Mouse (Mus musculus) erythroblast, adult 5-6 weeks (primary cell): ENCODE results near the gene Prl3d1. TPM values are rescaled to one million over a fixed set of nuclear protein-coding genes. Genes with fewer than 3 reads are reported as not detected.
"Not testable (repeated sequence)": the region's sequence is repeated elsewhere in the genome, so short reads cannot be mapped to it uniquely, and the experiment has no call there.

Experiments
- ATAC-seq: replicated peaks from 2 replicates; pipeline ENCODE4 v1.8.0; 2016; ENCODE audit warnings: moderate number of reproducible peaks, mild to moderate bottlenecking, moderate TSS enrichment, inconsistent platforms; ENCODE audit not compliant: poor library complexity, low FRiP score, severe bottlenecking
- total RNA-seq, 2 experiments: library from RNA; stranded (forward) in 1 of 2; stranded (reverse) in 1 of 2; fragments of 150-400 nt in 1 of 2; fragments of 200-764, 138-1000 nt in 1 of 2; gene quantifications; 2 replicates each; pipeline versions ENCODE4 v1.2.3 to v1.2.4; 2015 to 2017; ENCODE audit warnings: low replicate concordance in 2 of 2

Gene Prl3d1
- total RNA-seq (2015; ENCODE audit: low replicate concordance) (not detected in 2 replicates), total RNA-seq (2017; ENCODE audit: low replicate concordance) (not detected in 2 replicates)

GRCm38 (mm10) chr13:27093890-27094289, at the start of gene Prl3d1:
Gene Prl3d1, plus strand, starts transcription at chr13:27094190.
- ATAC-seq: not testable (repeated sequence)

- no peak for ATAC-seq
Measured at GRCm38 (mm10) chr13:27057270-27057669, 36.7 kb upstream of the Prl3d1 start, which contains the start of gene Prl. Gene Prl, plus strand, starts transcription at chr13:27057570.

GRCm38 (mm10) chr13:27059177-27059576, 34.8 kb upstream of the Prl3d1 start:
- ATAC-seq: no peak

GRCm38 (mm10) chr13:27121398-27121797, 27.4 kb downstream of the Prl3d1 start, which contains the start of gene Prl3d2:
Gene Prl3d2, plus strand, starts transcription at chr13:27121698.
- ATAC-seq: not testable (repeated sequence)

- no peak for ATAC-seq
Measured at GRCm38 (mm10) chr13:27148264-27148663, 54.3 kb downstream of the Prl3d1 start.

Other genes with a start within 250 kb of the Prl3d1 start
- gene Prl, start 36.6 kb upstream of the Prl3d1 start, total RNA-seq (2015; ENCODE audit: low replicate concordance): not detected in 2 replicates
- gene Prl, start 36.6 kb upstream of the Prl3d1 start, total RNA-seq (2017; ENCODE audit: low replicate concordance): not detected in 2 replicates
- not detected in 2 replicates for gene Prl3d2, start 27.5 kb downstream of the Prl3d1 start, total RNA-seq (2015; ENCODE audit: low replicate concordance)
- not detected in 2 replicates for gene Prl3d2, start 27.5 kb downstream of the Prl3d1 start, total RNA-seq (2017; ENCODE audit: low replicate concordance)
- gene Prl3d3, start 62.6 kb downstream of the Prl3d1 start, total RNA-seq (2015; ENCODE audit: low replicate concordance): not detected in 2 replicates
- gene Prl3d3, start 62.6 kb downstream of the Prl3d1 start, total RNA-seq (2017; ENCODE audit: low replicate concordance): not detected in 2 replicates
- not detected in 2 replicates for gene Prl3c1, start 102.5 kb downstream of the Prl3d1 start, total RNA-seq (2015; ENCODE audit: low replicate concordance)
- gene Prl3c1, start 102.5 kb downstream of the Prl3d1 start, total RNA-seq (2017; ENCODE audit: low replicate concordance): not detected in 2 replicates
- not detected in 2 replicates for gene Prl3b1, start 147.7 kb downstream of the Prl3d1 start, total RNA-seq (2015; ENCODE audit: low replicate concordance)
- gene Prl3b1, start 147.7 kb downstream of the Prl3d1 start, total RNA-seq (2017; ENCODE audit: low replicate concordance): not detected in 2 replicates
- not detected in 2 replicates for gene Prl3a1, start 165.2 kb downstream of the Prl3d1 start, total RNA-seq (2015; ENCODE audit: low replicate concordance)
- not detected in 2 replicates for gene Prl3a1, start 165.2 kb downstream of the Prl3d1 start, total RNA-seq (2017; ENCODE audit: low replicate concordance)
- not detected in 2 replicates for gene Prl6a1, start 218.4 kb downstream of the Prl3d1 start, total RNA-seq (2015; ENCODE audit: low replicate concordance)
- not detected in 2 replicates for gene Prl6a1, start 218.4 kb downstream of the Prl3d1 start, total RNA-seq (2017; ENCODE audit: low replicate concordance)